Mouse (Mus musculus) Muller cell, postnatal 12 days (primary cell): ENCODE results near the gene Tmem106a.
A peak's percentile ranks its signal among the peaks of the same experiment; 100 is the strongest.
"Not testable (repeated sequence)": the region's sequence is repeated elsewhere in the genome, so short reads cannot be mapped to it uniquely, and the experiment has no call there.

Source experiments
- DNase-seq: peaks from one replicate; pipeline ENCODE4 v3.0.0-alpha.2; 2015; ENCODE audit errors: inconsistent ontology term

Tmem106a gene

GRCm38 (mm10) chr11:101582054-101583035 lies at the start of gene Tmem106a:
Tmem106a (plus strand) TSS chr11:101582242.
- DNase-seq = peak; percentile 83

- no peak for DNase-seq
These were observed 38.5 kb upstream of the Tmem106a start for GRCm38 (mm10) chr11:101543533-101543932.

- no peak for DNase-seq
These were observed 37.9 kb upstream of the Tmem106a start for GRCm38 (mm10) chr11:101544132-101544531.

- DNase-seq = no peak
These were observed 33.5 kb upstream of the Tmem106a start for GRCm38 (mm10) chr11:101548526-101548925.

GRCm38 (mm10) chr11:101551751-101552475 lies 30.1 kb upstream of the Tmem106a start, which contains the start of the genes Brca1 and Nbr1:
Brca1 (minus strand) TSS chr11:101551955.
Nbr1 (plus strand) TSS chr11:101552149.
- DNase-seq = peak; percentile 100

GRCm38 (mm10) chr11:101552476-101553300 lies 29.4 kb upstream of the Tmem106a start:
- peak; percentile 100 for DNase-seq

- DNase-seq = peak; percentile 27
These were observed 28.6 kb upstream of the Tmem106a start for GRCm38 (mm10) chr11:101553354-101553930.

- no peak for DNase-seq
These were observed 25.5 kb upstream of the Tmem106a start for GRCm38 (mm10) chr11:101556541-101556940.

- no peak for DNase-seq
These were observed 25.1 kb upstream of the Tmem106a start for GRCm38 (mm10) chr11:101556954-101557353.

- peak; percentile 34 for DNase-seq
These were observed 19.7 kb upstream of the Tmem106a start for GRCm38 (mm10) chr11:101562391-101562790.

GRCm38 (mm10) chr11:101568421-101568820 lies 13.6 kb upstream of the Tmem106a start:
- no peak for DNase-seq

GRCm38 (mm10) chr11:101576116-101576515 lies 5.9 kb upstream of the Tmem106a start:
- no peak for DNase-seq

GRCm38 (mm10) chr11:101581081-101581764 lies 819 bp upstream of the Tmem106a start:
- no peak for DNase-seq

- no peak for DNase-seq
These were observed 1.2 kb downstream of the Tmem106a start for GRCm38 (mm10) chr11:101583205-101583604.

GRCm38 (mm10) chr11:101585031-101585430 lies 3.0 kb downstream of the Tmem106a start:
- DNase-seq = not testable (repeated sequence)

GRCm38 (mm10) chr11:101585805-101586204 lies 3.8 kb downstream of the Tmem106a start:
- DNase-seq = no peak

- no peak for DNase-seq
These were observed 5.6 kb downstream of the Tmem106a start for GRCm38 (mm10) chr11:101587676-101588075.

- no peak for DNase-seq
These were observed 6.8 kb downstream of the Tmem106a start for GRCm38 (mm10) chr11:101588868-101589267.

- peak; percentile 7 for DNase-seq
These were observed 7.4 kb downstream of the Tmem106a start for GRCm38 (mm10) chr11:101589444-101589843.

- DNase-seq = no peak
These were observed 8.1 kb downstream of the Tmem106a start for GRCm38 (mm10) chr11:101589989-101590624.
